9 mouse cellular contexts compared by ENCODE assay signal in the genomic region with DNA sequence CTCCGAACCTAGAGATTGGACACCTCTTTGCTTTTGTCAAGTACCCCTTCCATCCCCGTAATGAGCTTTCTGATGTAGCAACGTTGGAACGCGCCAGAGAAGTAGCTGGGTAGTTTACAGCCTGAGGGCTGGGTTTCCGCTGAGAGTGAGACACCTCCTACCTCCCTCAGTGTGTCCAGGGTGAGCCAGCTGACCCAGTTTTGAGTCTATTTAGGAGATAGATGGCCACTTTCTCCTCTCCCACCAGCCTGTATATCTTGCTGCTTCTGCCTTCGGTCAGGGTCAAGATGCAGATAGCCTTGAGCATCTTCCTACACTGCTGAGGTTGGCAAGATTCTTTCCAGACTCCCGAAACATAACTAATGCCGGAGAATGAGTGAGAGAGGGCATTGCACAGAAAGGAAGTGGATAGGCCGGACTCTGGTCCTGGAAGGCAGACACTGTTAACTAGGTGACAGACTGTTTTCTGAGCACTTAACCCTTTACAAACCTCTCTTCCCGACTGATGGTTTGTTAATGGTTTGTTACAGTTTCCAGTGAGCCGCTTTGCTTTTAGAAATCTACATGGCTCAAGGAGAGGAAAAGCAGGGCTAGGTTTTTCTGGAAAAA.
A peak's percentile ranks its signal among the peaks of the same experiment; 100 is the strongest.
DNase-seq lines count a peak whose midpoint lies in the region; ATAC-seq and TF ChIP-seq lines count a peak whose summit lies in the region.
"Had no signal": no experiment of that assay in that cellular context is flagged by ENCODE, and none has a peak within 500 bp of the region (broad histone marks: within the 10 kb centered on the region; RNA-seq: fewer than 3 reads in every experiment).

No protein-coding gene starts in this region.

- H3K27me3 ChIP-seq in lung, postnatal 0 days (replicated peaks; ENCODE audit: insufficient read depth, low read length) = no peaks in the 10 kb centered on the region
- H3K27me3 ChIP-seq in embryonic facial prominence, embryonic 11.5 days (ENCODE audit: control insufficient read depth, insufficient read depth, low read length) = no peaks in the 10 kb centered on the region
- H3K27me3 ChIP-seq in kidney, embryonic 14.5 days (ENCODE audit: control insufficient read depth, insufficient read depth, low read length) = no peaks in the 10 kb centered on the region
- H3K27me3 ChIP-seq in stomach, embryonic 14.5 days (ENCODE audit: control insufficient read depth, insufficient read depth, low read length) = no peaks in the 10 kb centered on the region
- H3K27me3 ChIP-seq: neural tube, embryonic 13.5 days had no signal

- TF ChIP-seq EP300 in lung, postnatal 0 days (IDR thresholded peaks at IDR 0.05) = no peak

- H3K9ac ChIP-seq in lung, postnatal 0 days (replicated peaks; ENCODE audit: low read depth) = no peak overlapping the region
- H3K9ac ChIP-seq in embryonic facial prominence, embryonic 11.5 days (replicated peaks; ENCODE audit: low read length) = no peak overlapping the region
- no peak overlapping the region; the same call in 1 of the 2 replicates for H3K9ac ChIP-seq in kidney, embryonic 14.5 days (ENCODE audit: low read depth, low read length)
- no peak overlapping the region for H3K9ac ChIP-seq in stomach, embryonic 14.5 days (replicated peaks; ENCODE audit: low read depth, low read length)
- H3K9ac ChIP-seq: neural tube, embryonic 13.5 days had no signal

- H3K4me3 ChIP-seq in lung, postnatal 0 days (ENCODE audit: low read depth, low read length) = no peak overlapping the region
- no peak overlapping the region for H3K4me3 ChIP-seq in embryonic facial prominence, embryonic 11.5 days (ENCODE audit: low read depth, low read length)
- no peak overlapping the region for H3K4me3 ChIP-seq in kidney, embryonic 14.5 days (ENCODE audit: low read length)
- no peak overlapping the region for H3K4me3 ChIP-seq in stomach, embryonic 14.5 days (ENCODE audit: low read depth, low read length)
- H3K4me3 ChIP-seq: neural tube, embryonic 13.5 days had no signal

- no peaks in the 10 kb centered on the region for H3K36me3 ChIP-seq in lung, postnatal 0 days (ENCODE audit: insufficient read depth, low read length)
- H3K36me3 ChIP-seq in embryonic facial prominence, embryonic 11.5 days (replicated peaks; ENCODE audit: control insufficient read depth, insufficient read depth, low read depth, low read length) = no peaks in the 10 kb centered on the region
- H3K36me3 ChIP-seq in kidney, embryonic 14.5 days (ENCODE audit: control insufficient read depth, insufficient read depth, low read length) = no peaks in the 10 kb centered on the region
- H3K36me3 ChIP-seq in stomach, embryonic 14.5 days (ENCODE audit: control insufficient read depth, insufficient read depth, low read length) = no peaks in the 10 kb centered on the region
- H3K36me3 ChIP-seq: neural tube, embryonic 13.5 days had no signal

- TF ChIP-seq CTCF in lung, postnatal 0 days (IDR thresholded peaks at IDR 0.05) = no peak

- peak; percentile 33 for ATAC-seq in lung, postnatal 0 days
- ATAC-seq in embryonic facial prominence, embryonic 11.5 days (replicated peaks; ENCODE audit: insufficient number of reproducible peaks, low FRiP score, low TSS enrichment, low read depth) = no peak
- no peak; the same call in 1 of the 2 replicates for ATAC-seq in kidney, embryonic 14.5 days (ENCODE audit: low FRiP score, low TSS enrichment)
- no peak for ATAC-seq in stomach, embryonic 14.5 days (ENCODE audit: insufficient number of reproducible peaks, insufficient read depth, low FRiP score, low read depth)
- ATAC-seq: hindbrain, embryonic 16.5 days had no signal

- peak overlapping the region; percentile 47 for H3K27ac ChIP-seq in lung, postnatal 0 days (ENCODE audit: low read length)
- H3K27ac ChIP-seq in embryonic facial prominence, embryonic 11.5 days (replicated peaks; ENCODE audit: low read depth, low read length) = no peak overlapping the region
- H3K27ac ChIP-seq in kidney, embryonic 14.5 days (ENCODE audit: low read depth, low read length) = peak overlapping the region; percentile 57; the same call in 1 of the 2 replicates
- H3K27ac ChIP-seq in stomach, embryonic 14.5 days (ENCODE audit: low read length) = 0 out of 2 replicates have a peak overlapping the region, but pooled peaks have one; percentile 33

- DNase-seq in lung, postnatal 0 days (ENCODE audit: low spot score) = peak; percentile 34
- DNase-seq in lung, postnatal 36 days = no peak
- DNase-seq in embryonic facial prominence, embryonic 11.5 days (ENCODE audit: low spot score) = peak; percentile 33
- no peak for DNase-seq in urinary bladder, postnatal 4 days (ENCODE audit: low spot score in 2 of 2)
- no peak for DNase-seq in thymus, adult 18-20 months

- H3K4me1 ChIP-seq in lung, postnatal 0 days (ENCODE audit: insufficient read depth, low read depth, low read length) = peaks cover 16% of the 10 kb centered on the region; the same call in 1 of the 2 replicates
- peaks cover 4% of the 10 kb centered on the region for H3K4me1 ChIP-seq in embryonic facial prominence, embryonic 11.5 days (ENCODE audit: control insufficient read depth, insufficient read depth, low read length)
- H3K4me1 ChIP-seq in kidney, embryonic 14.5 days (ENCODE audit: control insufficient read depth, insufficient read depth, low read length) = peaks cover 17% of the 10 kb centered on the region
- peaks cover 16% of the 10 kb centered on the region; the same call in 1 of the 2 replicates for H3K4me1 ChIP-seq in stomach, embryonic 14.5 days (ENCODE audit: control insufficient read depth, insufficient read depth, low read length)

- no peaks in the 10 kb centered on the region for H3K9me3 ChIP-seq in lung, postnatal 0 days (ENCODE audit: low read length)
- H3K9me3 ChIP-seq in embryonic facial prominence, embryonic 11.5 days (replicated peaks; ENCODE audit: control insufficient read depth, low read length) = no peaks in the 10 kb centered on the region
- H3K9me3 ChIP-seq in kidney, embryonic 14.5 days (ENCODE audit: control insufficient read depth, low read length) = no peaks in the 10 kb centered on the region
- no peaks in the 10 kb centered on the region for H3K9me3 ChIP-seq in stomach, embryonic 14.5 days (ENCODE audit: control insufficient read depth, low read depth, low read length)
- H3K9me3 ChIP-seq: neural tube, embryonic 13.5 days had no signal

- whole genome bisulfite sequencing in lung, postnatal 0 days = 27% methylated on average over 12 of the region's 12 CpGs
- WGBS in embryonic facial prominence, embryonic 11.5 days = 41% methylated on average over 12 of the region's 12 CpGs
- 20% methylated on average over 12 of the region's 12 CpGs for WGBS in kidney, embryonic 14.5 days
- 37% methylated on average over 12 of the region's 12 CpGs for WGBS in stomach, embryonic 14.5 days

- H3K4me2 ChIP-seq in lung, postnatal 0 days (replicated peaks; ENCODE audit: low read depth, low read length) = 0 out of 2 replicates have a peak overlapping the region, but pooled peaks have one; percentile 15
- no peak overlapping the region for H3K4me2 ChIP-seq in embryonic facial prominence, embryonic 11.5 days (ENCODE audit: low read depth, low read length)
- H3K4me2 ChIP-seq in kidney, embryonic 14.5 days (replicated peaks; ENCODE audit: low read depth, low read length) = no peak overlapping the region
- no peak overlapping the region for H3K4me2 ChIP-seq in stomach, embryonic 14.5 days (replicated peaks; ENCODE audit: low read depth, low read length)

Comparison
In these comparisons a context has a peak if more than half of its experiments do, and no peak if none do; other contexts are left out.
1. DNase-seq: peak in lung, postnatal 0 days (single experiment) and embryonic facial prominence, embryonic 11.5 days (single experiment); none in lung, postnatal 36 days (single experiment), urinary bladder, postnatal 4 days (0 of 2) and thymus, adult 18-20 months (0 of 2).